Mouse (Mus musculus) kidney, adult 18-20 months (tissue): ENCODE results near the gene Zfp654.

ENCODE experiments used
- DNase-seq: peaks from one replicate; pipeline ENCODE4 v3.0.0; 2021

Gene Zfp654

DNA sequence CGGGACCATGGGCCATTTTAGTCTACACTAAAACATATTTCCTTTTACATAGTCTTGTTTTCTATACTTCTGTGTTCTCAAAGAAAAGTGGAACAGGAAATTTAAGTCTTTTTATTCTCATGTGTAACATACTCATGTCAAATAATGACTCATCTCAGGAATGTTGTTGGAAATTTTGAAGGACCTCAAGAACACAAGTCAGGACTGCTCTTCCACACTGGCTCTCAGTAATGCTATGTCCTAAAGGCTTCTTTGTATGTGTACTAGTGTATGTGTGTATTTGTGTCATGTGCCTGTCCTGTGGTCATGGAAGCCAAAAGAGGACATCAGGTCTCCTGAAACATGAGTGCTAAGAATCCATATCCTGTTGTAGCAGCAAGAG, 92.2 kb downstream of the Zfp654 start:
- no peak for DNase-seq

DNA sequence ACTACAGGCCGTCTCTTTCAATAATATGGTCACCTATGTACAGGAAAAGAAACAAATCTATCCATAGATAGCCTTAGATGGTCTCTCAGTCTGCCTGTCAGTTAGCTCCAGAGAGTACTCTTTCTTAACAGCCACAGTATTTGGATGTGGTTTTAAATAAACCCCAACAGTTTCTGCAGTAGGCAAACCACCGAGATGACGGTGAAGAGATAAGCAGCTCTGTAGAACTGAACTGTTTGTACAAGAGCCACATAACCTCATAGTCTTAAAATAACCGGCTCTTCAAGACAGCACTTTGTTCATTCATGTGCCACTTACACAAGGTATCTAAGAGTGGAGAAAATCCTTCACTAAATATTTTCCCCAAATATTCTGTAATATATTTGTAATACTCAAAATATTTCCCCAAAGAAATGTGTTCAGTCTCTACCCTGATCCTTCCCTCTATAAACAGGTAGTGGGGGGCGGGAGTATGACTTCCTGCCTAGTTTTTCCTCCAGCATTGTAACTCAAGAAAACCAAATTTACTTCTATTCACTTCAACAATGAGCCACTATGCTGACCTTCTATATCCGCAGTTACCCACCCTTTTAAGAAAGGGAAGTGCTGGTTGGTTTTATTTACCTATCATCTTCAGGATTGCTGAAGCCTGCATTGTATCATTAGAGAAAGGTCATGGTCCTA, 92.7 kb downstream of the Zfp654 start:
- no peak for DNase-seq

DNA sequence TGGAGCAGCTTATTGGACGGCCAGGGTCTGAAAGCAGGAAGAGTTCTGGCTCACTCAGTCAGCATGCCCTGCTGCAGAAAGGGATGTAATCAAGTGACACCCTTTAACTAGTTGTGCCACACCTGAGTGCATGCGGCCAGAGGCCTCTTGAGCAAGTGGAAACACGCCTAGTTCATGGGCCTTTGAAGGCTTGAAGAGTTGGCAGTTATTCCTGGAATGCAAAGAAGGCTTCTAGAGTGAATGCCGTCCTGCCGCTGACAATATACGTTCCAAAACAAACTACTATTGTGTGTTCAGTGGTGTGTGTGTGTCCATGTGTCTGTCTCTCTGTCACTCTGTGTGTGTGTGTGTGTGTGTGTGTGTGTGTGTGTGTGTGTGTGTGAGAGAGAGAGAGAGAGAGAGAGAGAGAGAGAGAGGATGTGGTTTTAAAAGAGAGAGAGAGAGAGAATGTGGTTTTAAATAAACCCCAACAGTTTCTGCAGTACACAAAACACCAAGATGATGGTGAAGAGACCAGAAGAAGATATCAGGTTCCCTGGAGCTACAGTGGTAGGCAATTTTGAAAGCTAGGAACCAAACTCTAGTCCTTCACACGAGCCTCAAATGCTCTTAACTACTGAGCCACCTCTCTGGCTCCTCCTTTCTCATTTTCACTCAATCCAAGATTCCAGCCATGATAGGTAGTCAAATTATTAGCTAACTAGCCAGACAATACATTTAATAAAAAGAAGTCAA, 93.6 kb downstream of the Zfp654 start:
- no peak for DNase-seq

DNA sequence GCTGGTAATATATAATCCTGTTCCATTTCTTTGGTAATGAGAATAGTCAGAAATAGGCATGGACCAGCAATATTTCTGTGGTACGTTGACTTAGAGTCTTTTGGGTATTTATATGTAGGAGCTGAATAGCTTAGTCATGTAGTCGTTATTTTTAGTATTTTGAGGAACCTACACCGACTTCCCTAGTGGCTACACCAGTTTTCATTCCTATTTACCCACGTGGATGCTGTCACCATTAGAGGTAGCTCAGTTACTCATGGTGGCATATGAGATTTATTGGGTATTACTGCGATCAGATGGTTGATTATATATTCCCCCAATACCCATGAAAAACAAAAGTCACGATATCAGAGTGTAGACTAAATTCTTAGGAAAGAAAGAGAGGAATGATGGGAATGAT, 95.1 kb downstream of the Zfp654 start:
- DNase-seq, result no peak

DNA sequence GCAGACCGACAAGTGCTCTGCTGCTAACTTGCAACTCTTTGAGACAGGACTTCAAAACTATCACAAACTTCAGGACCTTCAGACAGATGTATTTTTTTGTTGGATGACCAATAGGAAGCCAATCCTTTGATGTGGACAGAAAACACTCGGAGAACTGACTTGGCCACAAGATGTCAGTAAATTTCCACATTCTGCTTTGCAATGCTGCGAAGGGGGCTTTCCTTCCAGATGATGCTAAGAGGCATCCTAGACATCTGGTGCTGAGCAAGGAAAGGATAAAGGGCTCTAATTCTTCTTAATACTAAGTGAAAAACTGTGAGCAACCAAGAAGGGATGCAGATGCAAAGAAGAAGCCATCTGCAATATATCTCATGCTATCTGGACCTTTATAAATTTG, 96.7 kb downstream of the Zfp654 start:
- DNase-seq, result no peak

DNA sequence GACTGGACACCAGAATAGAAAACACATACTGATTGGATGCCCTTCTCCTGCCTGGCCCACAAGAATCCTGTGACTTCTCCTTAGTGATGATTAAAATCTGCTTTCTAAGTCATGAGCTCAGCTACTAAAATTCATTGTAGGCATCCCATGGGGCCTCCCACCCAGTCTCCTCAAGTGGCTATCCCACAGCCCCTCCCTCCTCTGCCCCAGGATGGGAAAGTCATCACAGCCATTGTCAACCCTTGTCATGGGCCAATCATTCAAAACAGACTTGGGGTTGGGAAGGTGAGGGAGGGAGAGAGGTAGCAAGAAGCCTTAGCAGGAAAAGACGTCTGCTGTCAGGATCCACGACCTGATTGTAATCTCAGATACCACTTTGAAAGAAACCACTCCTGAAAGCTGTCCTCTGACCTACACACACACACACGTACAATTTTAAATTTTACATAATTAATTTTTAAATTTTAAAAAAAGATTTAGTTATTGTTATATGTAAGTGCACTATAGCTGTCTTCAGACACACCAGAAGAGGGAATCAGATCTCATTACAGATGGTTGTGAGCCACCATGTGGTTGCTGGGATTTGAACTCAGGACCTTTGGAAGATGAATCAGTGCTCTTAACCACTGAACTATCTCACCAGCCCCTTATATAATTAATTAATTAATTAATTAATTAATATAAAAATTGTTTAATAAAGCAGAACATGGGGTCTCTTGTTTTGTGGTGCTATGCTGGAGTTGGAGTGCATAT, 97.3 kb downstream of the Zfp654 start:
- DNase-seq, result no peak

DNA sequence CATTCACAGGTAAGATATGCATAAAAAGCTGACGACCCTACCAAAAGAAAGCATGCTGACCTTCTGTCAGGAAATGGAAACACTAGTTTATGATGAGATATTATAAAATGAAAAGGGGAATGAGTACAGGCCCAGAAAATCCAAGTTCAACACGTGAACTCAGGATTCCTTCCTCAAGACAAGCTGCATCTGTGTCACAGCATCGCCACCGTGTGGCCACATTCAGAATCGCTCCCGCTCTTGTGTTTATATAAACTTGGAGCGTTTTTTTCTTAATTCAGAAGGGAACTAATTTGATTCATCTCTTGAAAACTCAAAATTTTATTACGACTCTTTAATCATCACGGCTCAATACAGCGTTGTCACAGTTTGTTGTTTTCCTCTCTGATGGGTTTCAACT, 103.2 kb downstream of the Zfp654 start:
- peak; percentile 66 for DNase-seq

DNA sequence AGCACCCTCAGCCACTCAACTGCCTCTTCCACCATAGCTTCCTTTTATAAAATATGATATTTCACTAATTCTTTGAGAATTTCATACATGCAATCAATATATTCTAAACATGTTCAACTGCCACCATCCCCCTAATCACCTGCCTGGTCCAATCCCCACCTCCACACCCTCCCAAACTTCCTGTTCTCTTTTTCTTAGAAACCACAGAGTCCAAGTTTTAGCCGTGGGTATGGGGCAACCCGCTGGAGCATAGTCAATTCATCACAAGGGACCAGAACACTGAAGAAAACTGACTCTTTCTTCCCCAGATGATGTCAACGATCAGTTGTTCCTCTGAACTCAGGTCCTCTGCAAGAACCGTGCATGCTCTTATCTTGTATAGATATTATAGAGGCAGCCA, 106.4 kb downstream of the Zfp654 start:
- DNase-seq, result no peak

DNA sequence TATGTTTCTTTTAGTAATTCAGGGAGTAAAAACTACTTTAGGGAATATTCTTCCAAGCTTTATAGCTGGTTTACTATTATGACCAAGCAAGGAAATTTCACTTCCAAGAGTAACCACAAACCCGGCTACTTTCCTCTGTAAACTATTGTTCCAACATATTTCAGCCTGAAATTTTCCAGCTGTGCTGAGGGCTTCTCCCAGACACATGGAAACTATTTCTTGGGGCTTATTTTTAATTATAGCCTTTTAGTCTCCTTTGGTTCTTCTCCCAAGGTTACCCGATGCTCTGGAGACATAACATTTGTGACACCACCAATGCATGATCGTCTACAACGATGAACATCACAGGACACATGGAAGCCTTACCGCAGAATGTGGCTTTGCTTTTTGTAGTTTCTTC, 114.2 kb downstream of the Zfp654 start:
- DNase-seq, result no peak
